Mouse (Mus musculus): ENCODE measurements around the gene Foxd1. TPM values are rescaled to one million over a fixed set of nuclear protein-coding genes. Genes with fewer than 3 reads are reported as not detected.

Foxd1 gene
- polyA plus RNA-seq, 2 experiments, result under 0.01 TPM; not detected in 1

DNA sequence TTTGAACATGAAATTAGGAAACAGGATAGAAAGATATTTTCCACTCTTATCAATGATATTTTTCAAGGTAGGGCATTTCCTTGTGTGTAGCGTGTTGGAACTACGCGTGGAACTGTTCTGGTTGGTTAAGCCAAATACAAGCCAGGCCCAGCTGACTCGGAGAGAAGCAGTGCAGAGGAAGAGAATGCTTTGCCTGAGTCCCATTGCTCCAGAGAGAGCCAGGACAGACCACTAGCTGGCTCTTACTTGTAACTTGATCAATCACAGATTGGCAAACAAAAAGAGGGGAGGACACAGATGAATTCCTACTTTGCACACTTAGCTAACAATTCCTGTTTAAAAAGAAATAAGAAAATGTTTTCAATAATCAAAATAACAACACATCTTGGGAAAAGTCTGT is 9.0 kb downstream of the Foxd1 start:
- H3K9me3 ChIP-seq (ENCODE audit: control insufficient read depth, low read length), result no peaks in the 10 kb centered on the region
- TF ChIP-seq CTCF (IDR thresholded peaks at IDR 0.05; ENCODE audit: low read depth) (no peak), EP300 (IDR thresholded peaks at IDR 0.05; ENCODE audit: low read depth) (no peak)
- no peak overlapping the region for H3K27ac ChIP-seq
- 3% methylated on average over 4 of the region's 4 CpGs for WGBS (ENCODE audit: insufficient replicate concordance)
- ATAC-seq (ENCODE audit: insufficient read depth) (no peak), DNase-seq (ENCODE audit: low read depth in 3 of 3, low spot score in 3 of 3) (no peak)
- no peaks in the 10 kb centered on the region for H3K4me1 ChIP-seq (replicated peaks; ENCODE audit: control insufficient read depth in 2 of 2, insufficient read depth in 2 of 2, low read length in 1 of 2)
- no peak overlapping the region for H3K4me3 ChIP-seq (ENCODE audit: insufficient read depth in 1 of 2, low read depth in 2 of 2, low read length in 2 of 2)
- H3K27me3 ChIP-seq (ENCODE audit: control insufficient read depth, insufficient read depth, low read length), result peaks cover 89% of the 10 kb centered on the region
- H3K9ac ChIP-seq (replicated peaks), result no peak overlapping the region
- H3K4me2 ChIP-seq (ENCODE audit: low read depth), result no peak overlapping the region
- no peaks in the 10 kb centered on the region for H3K36me3 ChIP-seq (replicated peaks; ENCODE audit: control insufficient read depth, insufficient read depth, low read depth)

- H3K27me3 ChIP-seq (ENCODE audit: control insufficient read depth, insufficient read depth, low read length), result peaks cover 89% of the 10 kb centered on the region
- no peak overlapping the region for H3K27ac ChIP-seq
- DNase-seq (ENCODE audit: low read depth in 3 of 3, low spot score in 3 of 3) (no peak), ATAC-seq (ENCODE audit: insufficient read depth) (no peak)
- H3K9me3 ChIP-seq (ENCODE audit: control insufficient read depth, low read length), result no peaks in the 10 kb centered on the region
- 1% methylated on average over 8 of the region's 8 CpGs for WGBS (ENCODE audit: insufficient replicate concordance)
- TF ChIP-seq CTCF (IDR thresholded peaks at IDR 0.05; ENCODE audit: low read depth) (no peak), EP300 (IDR thresholded peaks at IDR 0.05; ENCODE audit: low read depth) (no peak)
- no peaks in the 10 kb centered on the region for H3K36me3 ChIP-seq (replicated peaks; ENCODE audit: control insufficient read depth, insufficient read depth, low read depth)
- no peak overlapping the region for H3K9ac ChIP-seq (replicated peaks)
- H3K4me2 ChIP-seq (ENCODE audit: low read depth), result no peak overlapping the region
- H3K4me3 ChIP-seq (ENCODE audit: insufficient read depth in 1 of 2, low read depth in 2 of 2, low read length in 2 of 2), result no peak overlapping the region
- no peaks in the 10 kb centered on the region for H3K4me1 ChIP-seq (replicated peaks; ENCODE audit: control insufficient read depth in 2 of 2, insufficient read depth in 2 of 2, low read length in 1 of 2)
Observed at GRCm38 (mm10) chr13:98365081-98365480, 11.0 kb downstream of the Foxd1 start.

- no peaks in the 10 kb centered on the region for H3K36me3 ChIP-seq (replicated peaks; ENCODE audit: control insufficient read depth, insufficient read depth, low read depth)
- H3K27ac ChIP-seq, result no peak overlapping the region
- 3% methylated on average over 52 of the region's 52 CpGs for WGBS (ENCODE audit: insufficient replicate concordance)
- no peak overlapping the region for H3K4me3 ChIP-seq (ENCODE audit: insufficient read depth in 1 of 2, low read depth in 2 of 2, low read length in 2 of 2)
- no peaks in the 10 kb centered on the region for H3K9me3 ChIP-seq (ENCODE audit: control insufficient read depth, low read length)
- ATAC-seq (ENCODE audit: insufficient read depth) (no peak), DNase-seq (ENCODE audit: low read depth in 3 of 3, low spot score in 3 of 3) (no peak)
- TF ChIP-seq EP300 (IDR thresholded peaks at IDR 0.05; ENCODE audit: low read depth), result no peak
- no peak for TF ChIP-seq CTCF (IDR thresholded peaks at IDR 0.05; ENCODE audit: low read depth)
- H3K4me2 ChIP-seq (ENCODE audit: low read depth), result no peak overlapping the region
- H3K9ac ChIP-seq (replicated peaks), result no peak overlapping the region
- peaks cover 81% of the 10 kb centered on the region for H3K27me3 ChIP-seq (ENCODE audit: control insufficient read depth, insufficient read depth, low read length)
- no peaks in the 10 kb centered on the region for H3K4me1 ChIP-seq (replicated peaks; ENCODE audit: control insufficient read depth in 2 of 2, insufficient read depth in 2 of 2, low read length in 1 of 2)
Observed at GRCm38 (mm10) chr13:98365766-98366421, 11.9 kb downstream of the Foxd1 start.

DNA sequence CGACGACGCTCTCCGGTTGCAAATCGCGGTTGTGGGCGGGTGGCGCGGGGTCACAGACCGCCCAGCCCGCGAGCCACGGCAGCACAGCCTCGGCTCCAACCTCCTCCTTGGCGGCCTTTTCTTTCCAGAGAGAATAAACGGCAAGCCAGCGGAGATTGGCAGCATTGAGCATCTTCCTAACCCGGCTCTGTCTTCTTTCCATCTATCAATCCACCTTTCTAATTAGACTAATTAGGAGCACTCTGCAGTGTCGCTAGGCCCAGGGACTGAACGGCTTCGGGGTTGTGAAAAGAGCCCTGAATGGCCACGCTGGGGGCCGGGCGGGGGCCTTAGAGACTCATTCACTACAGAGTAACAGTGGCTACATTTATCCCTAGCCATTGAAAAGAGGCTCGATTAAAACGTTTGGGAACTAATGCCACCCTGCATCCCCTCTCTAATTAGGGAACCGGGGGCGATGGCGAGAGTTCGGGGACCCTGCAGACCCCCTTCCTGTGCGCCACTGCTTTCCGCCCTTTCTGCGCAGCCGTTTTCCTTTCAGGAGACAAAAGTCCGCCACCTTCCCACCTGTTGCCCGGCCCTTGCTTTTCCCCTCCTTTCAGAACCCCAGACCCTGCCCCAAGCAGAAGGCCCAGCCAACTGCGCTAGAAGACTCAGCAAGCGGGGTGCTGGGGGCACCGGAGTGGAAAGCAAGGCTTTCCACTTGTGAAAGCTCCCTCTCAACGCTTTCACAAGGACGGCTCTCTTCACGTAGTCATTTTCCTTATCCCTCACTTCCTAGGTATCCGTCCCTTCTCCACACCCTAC is 12.6 kb downstream of the Foxd1 start:
- DNase-seq (ENCODE audit: low read depth in 3 of 3, low spot score in 3 of 3), result no peak
- no peak overlapping the region for H3K4me2 ChIP-seq (ENCODE audit: low read depth)

DNA sequence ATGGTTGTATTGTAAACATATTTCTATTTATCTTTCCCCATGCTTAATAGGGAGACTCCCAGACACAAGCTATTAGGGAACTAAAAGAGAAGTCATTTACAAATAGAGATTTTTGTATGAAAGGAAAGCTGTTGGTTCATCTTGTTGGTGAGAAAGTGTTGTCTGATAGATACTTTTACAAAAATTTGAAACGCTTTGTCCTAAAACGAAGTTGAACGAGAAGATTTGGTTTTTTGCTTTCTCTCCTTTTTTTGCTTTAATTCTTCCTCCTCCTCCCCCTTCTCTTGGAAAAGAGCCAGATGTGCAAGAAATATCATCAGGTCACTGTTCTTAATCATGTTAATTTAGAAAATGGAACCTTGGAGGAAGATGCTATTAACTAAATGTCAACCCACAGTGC is 13.6 kb downstream of the Foxd1 start:
- TF ChIP-seq EP300 (IDR thresholded peaks at IDR 0.05; ENCODE audit: low read depth), result no peak
- TF ChIP-seq CTCF (IDR thresholded peaks at IDR 0.05; ENCODE audit: low read depth), result no peak
- no peaks in the 10 kb centered on the region for H3K9me3 ChIP-seq (ENCODE audit: control insufficient read depth, low read length)
- DNase-seq (ENCODE audit: low read depth in 3 of 3, low spot score in 3 of 3) (no peak), ATAC-seq (ENCODE audit: insufficient read depth) (no peak)
- H3K27ac ChIP-seq, result no peak overlapping the region
- H3K4me3 ChIP-seq (ENCODE audit: insufficient read depth in 1 of 2, low read depth in 2 of 2, low read length in 2 of 2), result no peak overlapping the region
- H3K9ac ChIP-seq (replicated peaks), result no peak overlapping the region
- 12% methylated on average over 3 of the region's 3 CpGs for WGBS (ENCODE audit: insufficient replicate concordance)
- peaks cover 68% of the 10 kb centered on the region for H3K27me3 ChIP-seq (ENCODE audit: control insufficient read depth, insufficient read depth, low read length)
- H3K4me2 ChIP-seq (ENCODE audit: low read depth), result no peak overlapping the region
- no peaks in the 10 kb centered on the region for H3K36me3 ChIP-seq (replicated peaks; ENCODE audit: control insufficient read depth, insufficient read depth, low read depth)
- H3K4me1 ChIP-seq (replicated peaks; ENCODE audit: control insufficient read depth in 2 of 2, insufficient read depth in 2 of 2, low read length in 1 of 2), result no peaks in the 10 kb centered on the region

More for the DNA sequence above, 12.6 kb downstream of the Foxd1 start:
- TF ChIP-seq EP300 (IDR thresholded peaks at IDR 0.05; ENCODE audit: low read depth) (no peak), CTCF (IDR thresholded peaks at IDR 0.05; ENCODE audit: low read depth) (no peak)
- no peaks in the 10 kb centered on the region for H3K9me3 ChIP-seq (ENCODE audit: control insufficient read depth, low read length)
- H3K36me3 ChIP-seq (replicated peaks; ENCODE audit: control insufficient read depth, insufficient read depth, low read depth), result no peaks in the 10 kb centered on the region
- H3K9ac ChIP-seq (replicated peaks), result no peak overlapping the region
- H3K4me1 ChIP-seq (replicated peaks; ENCODE audit: control insufficient read depth in 2 of 2, insufficient read depth in 2 of 2, low read length in 1 of 2), result no peaks in the 10 kb centered on the region
- no peak overlapping the region for H3K4me3 ChIP-seq (ENCODE audit: insufficient read depth in 1 of 2, low read depth in 2 of 2, low read length in 2 of 2)
- no peak for ATAC-seq (ENCODE audit: insufficient read depth)
- 3% methylated on average over 43 of the region's 43 CpGs for WGBS (ENCODE audit: insufficient replicate concordance)
- no peak overlapping the region for H3K27ac ChIP-seq
- peaks cover 75% of the 10 kb centered on the region for H3K27me3 ChIP-seq (ENCODE audit: control insufficient read depth, insufficient read depth, low read length)

Measured in liver, embryonic 14.5 days (tissue).